8 mouse cellular contexts compared by ENCODE assay signal in genomic region chr3:52044651-52045050, GRCm38 (mm10).
DNase-seq lines count a peak whose midpoint lies in the region; ATAC-seq and TF ChIP-seq lines count a peak whose summit lies in the region.

No protein-coding gene starts in this region.

- H3K27me3 ChIP-seq in heart, embryonic 10.5 days (ENCODE audit: insufficient read depth, poor library complexity, severe bottlenecking): no peaks in the 10 kb centered on the region
- no peaks in the 10 kb centered on the region for H3K27me3 ChIP-seq in cerebellum, adult 2 months (ENCODE audit: control insufficient read depth, insufficient read depth, low read length)
- no peaks in the 10 kb centered on the region for H3K27me3 ChIP-seq in limb, embryonic 15.5 days
- H3K27me3 ChIP-seq in stomach, embryonic 16.5 days (ENCODE audit: control insufficient read depth, insufficient read depth, low read length): no peaks in the 10 kb centered on the region

- no peak for TF ChIP-seq CTCF in cerebellum, adult 2 months (IDR thresholded peaks at IDR 0.05; ENCODE audit: borderline replicate concordance, insufficient read depth, low read depth, low read length)

- H3K4me2 ChIP-seq in limb, embryonic 15.5 days: peak overlapping the region; percentile 69
- peak overlapping the region; percentile 66 for H3K4me2 ChIP-seq in stomach, embryonic 16.5 days (ENCODE audit: low read depth, low read length)

- intact Hi-C loops in left cerebral cortex, postnatal 10 days (cut with DNase I): no loop called here

- no peak for TF ChIP-seq POLR2A in cerebellum, adult 2 months (IDR thresholded peaks at IDR 0.05; ENCODE audit: borderline replicate concordance, insufficient read depth, low read length)

- WGBS in heart, embryonic 10.5 days: 3% methylated on average over 14 of the region's 14 CpGs
- 30% methylated on average over 14 of the region's 14 CpGs for WGBS in cerebellum, adult 2 months
- 7% methylated on average over 14 of the region's 14 CpGs for WGBS in limb, embryonic 15.5 days
- 19% methylated on average over 14 of the region's 14 CpGs for WGBS in stomach, embryonic 16.5 days

- H3K27ac ChIP-seq in heart, embryonic 10.5 days: peak overlapping the region; percentile 89
- H3K27ac ChIP-seq in cerebellum, adult 2 months (ENCODE audit: insufficient read depth, low read length): peak overlapping the region; percentile 45
- peak overlapping the region; percentile 90 for H3K27ac ChIP-seq in limb, embryonic 15.5 days
- peak overlapping the region; percentile 96 for H3K27ac ChIP-seq in stomach, embryonic 16.5 days (ENCODE audit: low read length)

- no peak for ATAC-seq in limb, embryonic 15.5 days (ENCODE audit: insufficient number of reproducible peaks, low FRiP score, low TSS enrichment, low read depth)
- ATAC-seq in stomach, embryonic 16.5 days (ENCODE audit: insufficient read depth, low FRiP score): no peak

- DNase-seq in heart, embryonic 10.5 days (ENCODE audit: low spot score): no peak
- DNase-seq in heart, adult 9 months (ENCODE audit: low spot score in 2 of 2): no peak
- peak; percentile 44 to 55 for DNase-seq in cerebellum, adult 2 months
- DNase-seq in forelimb bud, embryonic 11.5 days (ENCODE audit: low read depth, low spot score): peak; percentile 53
- no peak for DNase-seq in left cerebral cortex, postnatal 10 days (ENCODE audit: extremely low spot score in 1 of 2, low spot score in 2 of 2)
- DNase-seq in ovary, postnatal 36 days (ENCODE audit: low spot score): no peak

- no peak overlapping the region for H3K9ac ChIP-seq in limb, embryonic 15.5 days
- H3K9ac ChIP-seq in stomach, embryonic 16.5 days (ENCODE audit: low read length): peak overlapping the region; percentile 38

- no peaks in the 10 kb centered on the region for H3K36me3 ChIP-seq in heart, embryonic 10.5 days
- H3K36me3 ChIP-seq in limb, embryonic 15.5 days: no peaks in the 10 kb centered on the region
- H3K36me3 ChIP-seq in stomach, embryonic 16.5 days (ENCODE audit: control insufficient read depth, insufficient read depth, low read length): no peaks in the 10 kb centered on the region

- no peaks in the 10 kb centered on the region for H3K9me3 ChIP-seq in heart, embryonic 10.5 days
- H3K9me3 ChIP-seq in limb, embryonic 15.5 days: no peaks in the 10 kb centered on the region
- no peaks in the 10 kb centered on the region for H3K9me3 ChIP-seq in stomach, embryonic 16.5 days (replicated peaks; ENCODE audit: control insufficient read depth, low read length)

- peak overlapping the region; percentile 53 for H3K4me3 ChIP-seq in heart, embryonic 10.5 days
- H3K4me3 ChIP-seq in cerebellum, adult 2 months (replicated peaks; ENCODE audit: insufficient read depth, low read depth, low read length): no peak overlapping the region
- peak overlapping the region; percentile 7; the same call in 1 of the 2 replicates for H3K4me3 ChIP-seq in limb, embryonic 15.5 days
- H3K4me3 ChIP-seq in stomach, embryonic 16.5 days (replicated peaks; ENCODE audit: low read length): no peak overlapping the region

- H3K4me1 ChIP-seq in heart, embryonic 10.5 days: peaks cover 66% of the 10 kb centered on the region
- H3K4me1 ChIP-seq in cerebellum, adult 2 months (ENCODE audit: control insufficient read depth, insufficient read depth, low read length): peaks cover 21% of the 10 kb centered on the region
- H3K4me1 ChIP-seq in limb, embryonic 15.5 days: peaks cover 38% of the 10 kb centered on the region
- H3K4me1 ChIP-seq in stomach, embryonic 16.5 days (ENCODE audit: control insufficient read depth, insufficient read depth, low read length): peaks cover 38% of the 10 kb centered on the region

Comparison
In these comparisons a context has a peak if more than half of its experiments do, and no peak if none do; other contexts are left out.
1. DNase-seq: peak in cerebellum, adult 2 months (2 of 2) and forelimb bud, embryonic 11.5 days (single experiment); none in heart, embryonic 10.5 days (single experiment), heart, adult 9 months (0 of 2), left cerebral cortex, postnatal 10 days (0 of 2) and ovary, postnatal 36 days (single experiment).
2. H3K27ac ChIP-seq: peak in every context shown above with its lines; median percentile 96 in stomach, embryonic 16.5 days; 90 in limb, embryonic 15.5 days; 89 in heart, embryonic 10.5 days; 45 in cerebellum, adult 2 months.
3. H3K4me3 ChIP-seq: peak in heart, embryonic 10.5 days (single experiment) and limb, embryonic 15.5 days (single experiment); none in cerebellum, adult 2 months (single experiment) and stomach, embryonic 16.5 days (single experiment).